Comparison of ENCODE assay signal across 8 mouse cellular contexts in genomic region chr13:13867922-13868321, GRCm38 (mm10).
A peak's percentile ranks its signal among the peaks of the same experiment; 100 is the strongest.
DNase-seq lines count a peak whose midpoint lies in the region; ATAC-seq and TF ChIP-seq lines count a peak whose summit lies in the region.

No protein-coding gene starts in this region.

- no peak overlapping the region for H3K9ac ChIP-seq in midbrain, embryonic 11.5 days (ENCODE audit: low read length)

- H3K27me3 ChIP-seq in cerebellum, adult 2 months (ENCODE audit: control insufficient read depth, insufficient read depth, low read length) = no peaks in the 10 kb centered on the region
- no peaks in the 10 kb centered on the region for H3K27me3 ChIP-seq in midbrain, embryonic 11.5 days (ENCODE audit: control insufficient read depth, insufficient read depth, low read length)

- no peak overlapping the region for H3K4me2 ChIP-seq in midbrain, embryonic 11.5 days

- TF ChIP-seq CTCF in cerebellum, adult 2 months (IDR thresholded peaks at IDR 0.05; ENCODE audit: borderline replicate concordance, insufficient read depth, low read depth, low read length) = peak; percentile 17; the same call in 1 of the 2 replicates

- H3K36me3 ChIP-seq in midbrain, embryonic 11.5 days (ENCODE audit: control insufficient read depth, insufficient read depth, low read length) = no peaks in the 10 kb centered on the region

- no peak overlapping the region for H3K27ac ChIP-seq in cerebellum, adult 2 months (ENCODE audit: insufficient read depth, low read length)
- no peak overlapping the region for H3K27ac ChIP-seq in midbrain, embryonic 11.5 days (ENCODE audit: low read depth, low read length)

- no peak overlapping the region for H3K4me3 ChIP-seq in cerebellum, adult 2 months (replicated peaks; ENCODE audit: insufficient read depth, low read depth, low read length)
- no peak overlapping the region for H3K4me3 ChIP-seq in midbrain, embryonic 11.5 days (ENCODE audit: low read depth, low read length)

- no peak for TF ChIP-seq POLR2A in cerebellum, adult 2 months (IDR thresholded peaks at IDR 0.05; ENCODE audit: borderline replicate concordance, insufficient read depth, low read length)

- WGBS in cerebellum, adult 2 months = 4% methylated on average over 3 of the region's 3 CpGs
- WGBS in midbrain, embryonic 11.5 days = 25% methylated on average over 3 of the region's 3 CpGs

- no peak for DNase-seq in cerebellum, adult 2 months
- DNase-seq in cerebellum, adult 9-10 months = no peak
- peak; percentile 13 to 16 for DNase-seq in right cerebral cortex, adult 2 months (ENCODE audit: low spot score in 2 of 2)
- no peak for DNase-seq in right cerebral cortex, postnatal 25 days
- no peak for DNase-seq in midbrain, embryonic 11.5 days (ENCODE audit: low spot score, missing footprints)
- DNase-seq in thymus, postnatal 36 days = peak; percentile 17 to 24
- no peak for DNase-seq in ovary, postnatal 36 days (ENCODE audit: low spot score)

- no peaks in the 10 kb centered on the region for H3K9me3 ChIP-seq in midbrain, embryonic 11.5 days (ENCODE audit: control insufficient read depth, low read length)

- no peaks in the 10 kb centered on the region for H3K4me1 ChIP-seq in cerebellum, adult 2 months (ENCODE audit: control insufficient read depth, insufficient read depth, low read length)
- H3K4me1 ChIP-seq in midbrain, embryonic 11.5 days (ENCODE audit: control insufficient read depth, insufficient read depth, low read length) = no peaks in the 10 kb centered on the region

- ATAC-seq in granulocyte monocyte progenitor cell, adult 5-6 weeks (replicated peaks; ENCODE audit: poor library complexity, severe bottlenecking) = peak; percentile 55
- ATAC-seq in midbrain, embryonic 11.5 days (ENCODE audit: low FRiP score) = peak; percentile 82

Comparison
In these comparisons a context has a peak if more than half of its experiments do, and no peak if none do; other contexts are left out.
1. DNase-seq: peak in right cerebral cortex, adult 2 months (2 of 2) and thymus, postnatal 36 days (2 of 2); none in cerebellum, adult 2 months (0 of 2), cerebellum, adult 9-10 months (single experiment), right cerebral cortex, postnatal 25 days (single experiment), midbrain, embryonic 11.5 days (single experiment) and ovary, postnatal 36 days (single experiment).